Mouse (Mus musculus) left cerebral cortex, adult 2 months (tissue): ENCODE data around the gene Gm6465. TPM values are rescaled to one million over a fixed set of nuclear protein-coding genes. Genes with fewer than 3 reads are reported as not detected.
"Not testable (repeated sequence)": the region's sequence is repeated elsewhere in the genome, so short reads cannot be mapped to it uniquely, and the experiment has no call there.

ENCODE experiments used
- DNase-seq, 2 experiments: peaks; one replicate each; pipeline ENCODE4 v3.0.0; 2021 to 2022; ENCODE audit warnings: low spot score in 2 of 2, mixed read lengths in 1 of 2; ENCODE audit errors: extremely low spot score in 1 of 2
- H3K27ac ChIP-seq: fragments of 200-600 bp; 2 replicates; pipeline ENCODE4 v1.8.1; 2022
- H3K4me3 ChIP-seq: fragments of 200-600 bp; 2 replicates; pipeline ENCODE4 v1.8.1; 2022
- intact Hi-C: fragments of 180-260 bp; cut with DNase I; formaldehyde crosslinking; loops from one replicate; pipeline ENCODE4 v1.15.1; 2025
- long read RNA-seq, 2 experiments: library from polyadenylated mRNA; stranded (forward); transcript quantifications; one replicate each; pipeline ENCODE4 v2.0.0; 2021; ENCODE audit warnings: borderline mapping rate in 2 of 2
- total RNA-seq, 2 experiments: library from RNA; stranded (reverse); gene quantifications; 2 replicates each; pipeline ENCODE4 v1.2.3; 2021

The Gm6465 gene
- total RNA-seq: not detected
- long read RNA-seq, experiment 1: 0 reads
- long read RNA-seq, experiment 2: 0 reads

GRCm38 (mm10) chr5:11845239-11845638, at the start of gene Gm6465:
Gene Gm6465, plus strand, starts transcription at chr5:11845539.
- intact Hi-C loops, DNase-seq, H3K4me3 ChIP-seq, H3K27ac ChIP-seq: not testable (repeated sequence)

- intact Hi-C loops, H3K4me3 ChIP-seq, H3K27ac ChIP-seq, DNase-seq: not testable (repeated sequence)
These were observed 485 bp downstream of the Gm6465 start for GRCm38 (mm10) chr5:11845824-11846223.

GRCm38 (mm10) chr5:11857909-11858308, 12.6 kb downstream of the Gm6465 start:
- H3K27ac ChIP-seq, H3K4me3 ChIP-seq, DNase-seq, intact Hi-C loops: not testable (repeated sequence)

Other genes with a start within 250 kb of the Gm6465 start
- gene Gm8922, start 163.6 kb upstream of the Gm6465 start, total RNA-seq: not detected
- not detected for gene Gm8926, start 75.0 kb upstream of the Gm6465 start, total RNA-seq
- gene 4933402N22Rik, start 72.5 kb downstream of the Gm6465 start, total RNA-seq: not detected